Mouse (Mus musculus): Measurements from ENCODE around the gene Olfr1211.

DNA sequence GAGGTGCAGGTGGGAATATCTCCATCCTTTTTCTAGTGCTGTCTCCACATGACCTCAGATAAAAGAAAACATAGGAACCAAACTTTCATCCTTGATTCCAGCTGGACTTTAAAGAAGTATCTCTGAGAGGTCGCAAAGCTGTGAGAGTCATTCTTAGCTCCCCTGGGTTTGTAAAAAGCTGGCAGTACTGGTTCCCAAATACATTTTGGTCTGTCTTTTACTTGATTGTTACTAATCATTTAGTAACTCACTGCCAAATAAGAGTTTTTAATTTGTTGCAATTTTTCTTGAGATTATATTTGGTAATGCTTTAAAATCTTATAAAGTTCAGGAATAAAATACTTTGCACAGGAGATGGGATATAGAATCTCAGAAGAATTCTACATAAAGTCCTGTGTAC, at the start of gene Olfr1211:
- TF ChIP-seq CTCF (IDR thresholded peaks at IDR 0.05; ENCODE audit: borderline replicate concordance, insufficient read depth, low read length) (no peak), POLR2A (IDR thresholded peaks at IDR 0.05; ENCODE audit: low read depth, low read length) (no peak)
